Mouse (Mus musculus): ENCODE data around the gene Slc9a5.

Gene Slc9a5

DNA sequence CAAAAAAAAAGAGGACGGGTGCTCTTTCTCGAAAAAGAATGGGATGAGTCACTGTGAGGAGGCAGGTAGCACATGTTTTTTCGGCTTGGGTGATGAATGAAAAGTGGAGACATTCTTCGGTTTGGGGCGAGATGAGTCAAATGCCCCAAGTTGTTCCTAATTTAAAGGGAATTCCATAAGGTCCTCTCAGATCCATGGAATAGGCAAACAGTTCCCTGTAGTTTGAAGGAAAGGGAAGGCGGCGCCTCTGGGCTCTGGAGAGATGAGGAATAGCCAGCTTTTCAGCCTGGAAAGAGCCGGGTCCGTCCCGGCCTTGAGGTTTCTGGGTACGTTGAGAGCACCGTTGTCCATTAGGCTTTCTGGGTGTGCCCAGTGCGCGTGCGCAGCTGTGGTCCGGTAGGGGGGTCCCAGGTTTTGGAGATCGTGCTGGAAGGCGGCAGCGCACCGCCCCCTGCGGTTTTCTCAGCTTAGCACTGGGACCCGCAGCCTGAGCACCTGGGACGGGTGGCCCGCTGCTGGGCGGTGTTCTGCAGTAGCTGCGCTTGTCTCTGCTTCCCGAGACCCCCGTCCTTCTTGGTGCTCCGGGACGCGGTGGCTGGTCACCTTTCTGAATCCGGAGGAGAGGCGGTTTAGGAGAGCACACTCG lies at the start of gene Slc9a5:
Gene Slc9a5, plus strand, starts transcription at position 394 of the 646 bp plus-strand sequence.
- peak; percentile 38 to 55 for DNase-seq (ENCODE audit: low spot score in 2 of 2)

DNA sequence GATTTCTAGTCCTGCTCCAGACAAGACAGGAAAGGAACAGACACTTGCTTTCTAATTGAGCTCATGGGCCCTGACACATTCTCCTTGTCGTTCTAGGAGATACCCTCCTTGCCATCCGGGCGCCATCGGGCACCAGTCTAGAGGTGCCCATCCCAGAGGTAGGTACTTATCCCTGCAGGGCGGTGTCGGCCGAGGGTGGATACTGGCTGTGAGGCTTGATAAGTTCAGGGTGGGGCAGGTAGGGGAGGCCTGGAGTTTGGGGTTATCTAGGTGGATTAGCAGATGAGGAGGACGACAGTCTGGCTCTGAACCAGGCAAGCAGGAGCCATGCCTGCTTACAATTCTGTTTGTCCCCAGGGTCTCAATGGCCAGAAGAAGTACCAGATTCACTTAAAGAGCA lies 48.7 kb upstream of the Slc9a5 start:
- no peak for DNase-seq (ENCODE audit: low spot score in 2 of 2)

GRCm38 (mm10) chr8:105303396-105303795 lies 45.2 kb upstream of the Slc9a5 start:
- DNase-seq (ENCODE audit: low spot score in 2 of 2), result no peak

DNA sequence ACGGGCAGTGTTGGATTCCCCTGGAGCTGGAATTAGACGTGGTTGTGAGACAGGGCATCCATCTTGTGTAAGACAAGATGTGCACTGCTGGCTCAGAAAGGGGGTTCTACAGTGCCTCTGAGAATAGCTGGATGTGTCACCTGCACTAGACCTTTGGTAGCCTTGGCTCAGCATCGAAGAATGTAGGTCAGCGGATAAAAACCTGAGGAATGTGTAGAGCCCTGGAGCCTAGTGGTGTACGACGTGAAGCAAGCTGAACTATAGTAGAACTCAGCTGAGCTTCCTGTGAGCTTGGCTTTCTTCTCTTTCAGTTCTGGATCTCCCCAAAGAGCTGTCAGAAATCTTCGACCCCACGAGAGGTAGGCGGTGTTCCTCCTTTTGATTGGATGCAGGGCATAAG lies 44.8 kb upstream of the Slc9a5 start:
- no peak for DNase-seq (ENCODE audit: low spot score in 2 of 2)

- no peak for DNase-seq (ENCODE audit: low spot score in 2 of 2)
These were observed 44.1 kb upstream of the Slc9a5 start for GRCm38 (mm10) chr8:105304325-105305210.

- DNase-seq (ENCODE audit: low spot score in 2 of 2), result peak; percentile 50 to 51
These were observed 43.2 kb upstream of the Slc9a5 start, which contains the start of gene Elmo3 for GRCm38 (mm10) chr8:105305211-105306145. Elmo3 (plus strand) TSS chr8:105305601.

DNA sequence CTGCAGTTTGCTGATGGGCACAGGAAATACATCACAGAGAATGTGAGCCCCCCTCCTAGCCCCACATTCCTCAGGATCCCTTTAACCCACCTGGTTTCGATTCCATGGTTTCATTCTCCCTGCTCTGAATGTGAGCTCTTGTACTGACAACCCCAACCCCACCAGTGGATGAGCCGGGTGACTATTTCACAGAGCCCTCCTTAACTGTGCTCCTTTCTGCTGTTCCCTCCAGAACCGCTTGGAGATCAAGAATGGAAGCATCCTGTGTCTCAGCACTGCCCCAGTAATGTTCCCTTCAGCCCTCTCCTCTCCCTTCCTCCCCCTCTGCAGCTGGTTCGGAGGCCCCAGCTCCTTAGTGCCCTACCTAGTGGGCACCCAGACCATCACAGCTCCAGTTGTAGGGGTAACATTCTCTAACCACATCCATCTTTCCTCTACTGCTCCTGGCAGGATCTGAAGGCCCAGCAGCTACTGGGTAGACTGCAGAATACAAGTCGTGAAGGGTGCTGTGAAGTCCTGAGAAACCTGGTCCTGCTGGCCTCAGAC lies 42.4 kb upstream of the Slc9a5 start:
- no peak for DNase-seq (ENCODE audit: low spot score in 2 of 2)

GRCm38 (mm10) chr8:105307670-105308069 lies 41.0 kb upstream of the Slc9a5 start:
- no peak for DNase-seq (ENCODE audit: low spot score in 2 of 2)

DNA sequence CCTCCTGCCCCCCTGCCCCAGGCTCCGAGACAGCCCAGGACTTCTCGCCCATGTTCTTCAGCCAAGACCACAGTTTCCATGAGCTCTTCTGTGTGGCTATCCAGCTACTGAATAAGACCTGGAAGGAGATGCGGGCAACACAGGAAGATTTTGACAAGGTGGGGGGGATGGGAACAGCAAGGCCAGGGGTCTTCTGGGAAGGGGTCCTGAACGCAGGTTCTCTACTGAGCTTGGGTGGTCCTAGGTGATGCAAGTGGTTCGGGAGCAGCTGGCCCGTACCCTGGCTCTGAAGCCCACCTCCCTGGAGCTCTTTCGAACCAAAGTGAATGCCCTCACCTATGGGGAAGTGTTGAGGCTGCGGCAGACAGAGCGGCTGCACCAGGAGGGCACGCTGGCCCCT lies 40.2 kb upstream of the Slc9a5 start:
- DNase-seq (ENCODE audit: low spot score in 2 of 2), result no peak

GRCm38 (mm10) chr8:105309142-105309847 lies 39.3 kb upstream of the Slc9a5 start:
- DNase-seq (ENCODE audit: low spot score in 2 of 2), result no peak

GRCm38 (mm10) chr8:105310118-105310517 lies 38.5 kb upstream of the Slc9a5 start:
- DNase-seq (ENCODE audit: low spot score in 2 of 2), result no peak

- DNase-seq (ENCODE audit: low spot score in 2 of 2), result no peak
These were observed 36.9 kb upstream of the Slc9a5 start for GRCm38 (mm10) chr8:105311718-105312117.

DNA sequence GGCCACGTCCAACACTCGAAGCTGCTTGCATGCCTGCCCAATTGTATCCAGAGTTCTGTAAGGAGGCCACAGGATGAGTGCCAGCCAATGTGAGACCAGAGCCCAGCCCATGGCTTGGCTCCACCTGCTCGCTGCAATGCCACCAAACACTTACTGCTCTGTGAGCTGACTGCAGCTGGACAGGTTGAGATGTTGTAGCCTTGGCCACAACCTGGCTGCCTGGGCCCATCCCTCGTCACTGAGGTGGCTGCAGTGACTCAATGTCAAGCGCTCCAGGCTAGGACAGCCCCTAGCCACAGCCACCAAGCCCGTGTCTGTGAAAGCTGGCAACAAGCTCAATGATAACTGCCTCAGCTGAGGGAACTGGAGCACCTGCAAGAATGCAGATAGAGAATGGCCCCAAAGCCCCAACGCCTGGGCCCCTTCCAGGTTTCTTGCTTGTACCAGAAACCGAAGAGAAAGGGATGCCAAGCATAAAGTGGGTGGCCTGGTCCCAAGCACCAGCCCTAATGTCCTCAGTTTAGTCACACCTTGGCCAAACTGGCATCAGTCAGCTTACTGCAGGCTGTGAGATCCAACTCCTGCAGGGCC lies 35.7 kb upstream of the Slc9a5 start:
- DNase-seq (ENCODE audit: low spot score in 2 of 2), result no peak

GRCm38 (mm10) chr8:105313622-105314402 lies 34.8 kb upstream of the Slc9a5 start:
- DNase-seq (ENCODE audit: low spot score in 2 of 2), result no peak

DNA sequence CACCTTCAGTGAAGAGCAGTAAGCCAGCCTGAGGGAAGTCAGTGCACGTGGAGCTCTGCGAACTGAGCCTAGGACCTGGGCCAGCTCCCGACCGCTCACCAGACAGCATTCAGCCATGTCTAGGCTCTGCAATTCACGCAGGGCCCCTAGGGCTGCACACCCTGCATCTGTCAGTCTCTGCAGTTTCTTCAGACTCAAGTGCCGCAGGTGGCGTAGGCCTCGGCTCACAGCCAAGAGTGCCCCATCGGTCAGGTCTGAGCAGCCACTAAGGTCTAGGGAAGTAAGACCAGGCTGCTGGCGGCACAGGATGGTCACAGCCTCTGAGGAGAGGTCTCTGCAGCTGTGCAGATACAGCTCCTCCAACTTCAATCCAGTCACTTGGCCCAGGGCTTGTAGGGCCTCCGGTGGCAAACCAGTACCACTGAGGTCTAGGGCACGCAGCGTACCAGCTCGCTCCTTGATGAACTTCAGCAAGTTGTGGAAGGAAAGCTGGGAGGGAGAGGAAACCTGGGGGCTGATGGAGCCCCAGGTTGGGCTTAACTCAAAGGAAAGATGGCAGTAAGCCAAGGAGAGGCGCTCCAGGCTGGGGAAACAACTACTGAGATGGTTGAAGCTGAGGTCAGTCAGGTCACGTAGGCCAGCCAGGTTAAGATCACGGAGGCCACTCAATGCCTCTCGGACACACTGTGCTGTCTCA lies 33.4 kb upstream of the Slc9a5 start:
- no peak for DNase-seq (ENCODE audit: low spot score in 2 of 2)

GRCm38 (mm10) chr8:105317941-105318340 lies 30.7 kb upstream of the Slc9a5 start:
- DNase-seq (ENCODE audit: low spot score in 2 of 2), result no peak

DNA sequence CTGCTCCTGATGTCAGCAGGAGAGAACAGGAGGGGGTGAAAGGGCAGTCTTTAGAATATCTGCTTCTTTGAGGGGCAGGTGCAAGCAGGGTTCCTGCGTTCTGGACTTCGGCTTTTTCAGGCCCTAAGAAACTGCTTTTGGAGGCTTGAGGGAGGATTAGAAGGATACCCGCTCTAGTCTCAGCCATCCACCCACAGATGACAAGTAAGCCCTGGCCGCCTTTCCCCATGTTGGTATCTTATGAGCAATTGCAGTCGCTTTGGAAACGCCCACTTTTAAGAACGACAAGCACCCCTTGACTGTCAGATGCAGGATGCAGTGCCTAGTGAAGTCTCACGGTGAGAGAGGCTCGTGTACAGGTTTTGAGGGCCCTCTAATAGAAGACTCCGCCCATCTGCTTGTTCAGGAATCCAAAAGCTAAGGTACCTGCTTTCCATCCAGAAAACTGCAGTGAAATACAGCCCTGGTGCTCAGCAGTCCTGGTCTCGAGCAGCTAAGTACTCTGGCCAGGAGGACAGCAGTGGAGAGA lies 29.9 kb upstream of the Slc9a5 start:
- DNase-seq (ENCODE audit: low spot score in 2 of 2), result no peak

GRCm38 (mm10) chr8:105323183-105323582 lies 25.5 kb upstream of the Slc9a5 start:
- DNase-seq (ENCODE audit: low spot score in 2 of 2), result no peak

- no peak for DNase-seq (ENCODE audit: low spot score in 2 of 2)
These were observed 23.0 kb upstream of the Slc9a5 start for GRCm38 (mm10) chr8:105325641-105326093.
